Mouse (Mus musculus): ENCODE measurements around the gene Mettl15. TPM values are rescaled to one million over a fixed set of nuclear protein-coding genes. Genes with fewer than 3 reads are reported as not detected.

Gene Mettl15
- polyA plus RNA-seq, 1 experiment: 7.7 TPM

GRCm38 (mm10) chr2:109208032-109208431 lies 72.5 kb downstream of the Mettl15 start:
- TF ChIP-seq POLR2A (IDR thresholded peaks at IDR 0.05; ENCODE audit: extremely low read depth, insufficient read depth, low read length): no peak
- no peak for TF ChIP-seq CTCF (IDR thresholded peaks at IDR 0.05; ENCODE audit: extremely low read depth, insufficient read depth, low read length)
- H3K4me1 ChIP-seq (ENCODE audit: control insufficient read depth, insufficient read depth, low read length): peaks cover 2% of the 10 kb centered on the region; the same call in 1 of the 2 replicates
- H3K4me3 ChIP-seq (ENCODE audit: insufficient read depth, low read length): no peak overlapping the region
- H3K27ac ChIP-seq (ENCODE audit: insufficient read depth, low read length): no peak overlapping the region

DNA sequence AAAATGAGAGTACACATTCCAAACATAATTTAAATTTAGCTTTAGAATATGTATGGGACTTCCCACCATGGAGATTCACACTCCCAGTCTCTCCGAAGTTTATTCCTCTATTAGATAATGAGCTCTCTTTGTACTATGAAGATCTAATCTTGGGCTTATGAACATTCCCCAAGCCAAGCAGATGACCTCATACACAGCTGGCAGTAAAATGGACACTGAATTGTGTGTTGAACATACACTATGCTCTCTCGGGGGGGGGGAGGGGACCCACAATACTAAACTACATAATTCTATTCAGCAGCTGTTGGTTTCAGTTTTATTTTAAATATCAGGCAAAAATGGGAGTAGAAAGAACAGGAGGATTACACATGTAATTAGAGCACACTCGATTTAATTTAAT lies 97.6 kb downstream of the Mettl15 start:
- Histone ChIP-seq H3K4me3 (ENCODE audit: insufficient read depth, low read length) (no peak overlapping the region), H3K27ac (ENCODE audit: insufficient read depth, low read length) (no peak overlapping the region), H3K4me1 (ENCODE audit: control insufficient read depth, insufficient read depth, low read length) (no peaks in the 10 kb centered on the region)
- TF ChIP-seq CTCF (IDR thresholded peaks at IDR 0.05; ENCODE audit: extremely low read depth, insufficient read depth, low read length) (no peak), POLR2A (IDR thresholded peaks at IDR 0.05; ENCODE audit: extremely low read depth, insufficient read depth, low read length) (no peak)

DNA sequence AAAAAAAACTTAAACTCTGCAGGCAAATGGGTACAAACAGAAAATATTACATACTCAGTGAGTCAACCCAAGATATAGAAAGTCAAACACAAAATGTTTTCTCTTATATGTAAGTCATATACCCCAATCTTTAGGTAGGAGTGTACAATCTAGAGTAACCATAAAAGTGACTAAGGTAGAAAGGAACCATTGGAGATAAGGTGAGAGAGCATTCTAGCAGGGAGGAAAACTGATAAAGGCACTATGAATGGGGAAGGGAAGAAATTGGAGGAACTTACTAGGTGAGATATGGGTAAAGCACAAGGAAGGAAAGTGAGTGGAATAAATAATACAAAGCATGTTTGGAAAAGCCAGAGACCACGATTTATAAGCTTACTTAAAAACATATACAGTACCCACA lies 122.0 kb downstream of the Mettl15 start:
- no peak overlapping the region for H3K4me3 ChIP-seq (ENCODE audit: insufficient read depth, low read length)
- 0 out of 2 replicates have a peak, but pooled peaks cover 1% of the 10 kb centered on the region for H3K4me1 ChIP-seq (ENCODE audit: control insufficient read depth, insufficient read depth, low read length)
- H3K27ac ChIP-seq (ENCODE audit: insufficient read depth, low read length): no peak overlapping the region
- TF ChIP-seq CTCF (IDR thresholded peaks at IDR 0.05; ENCODE audit: extremely low read depth, insufficient read depth, low read length): no peak

GRCm38 (mm10) chr2:109156131-109156530 lies 124.4 kb downstream of the Mettl15 start:
- no peak for TF ChIP-seq CTCF (IDR thresholded peaks at IDR 0.05; ENCODE audit: extremely low read depth, insufficient read depth, low read length)
- no peak for TF ChIP-seq POLR2A (IDR thresholded peaks at IDR 0.05; ENCODE audit: extremely low read depth, insufficient read depth, low read length)
- H3K27ac ChIP-seq (ENCODE audit: insufficient read depth, low read length): no peak overlapping the region
- no peak overlapping the region for H3K4me3 ChIP-seq (ENCODE audit: insufficient read depth, low read length)
- H3K4me1 ChIP-seq (ENCODE audit: control insufficient read depth, insufficient read depth, low read length): 0 out of 2 replicates have a peak, but pooled peaks cover 1% of the 10 kb centered on the region

DNA sequence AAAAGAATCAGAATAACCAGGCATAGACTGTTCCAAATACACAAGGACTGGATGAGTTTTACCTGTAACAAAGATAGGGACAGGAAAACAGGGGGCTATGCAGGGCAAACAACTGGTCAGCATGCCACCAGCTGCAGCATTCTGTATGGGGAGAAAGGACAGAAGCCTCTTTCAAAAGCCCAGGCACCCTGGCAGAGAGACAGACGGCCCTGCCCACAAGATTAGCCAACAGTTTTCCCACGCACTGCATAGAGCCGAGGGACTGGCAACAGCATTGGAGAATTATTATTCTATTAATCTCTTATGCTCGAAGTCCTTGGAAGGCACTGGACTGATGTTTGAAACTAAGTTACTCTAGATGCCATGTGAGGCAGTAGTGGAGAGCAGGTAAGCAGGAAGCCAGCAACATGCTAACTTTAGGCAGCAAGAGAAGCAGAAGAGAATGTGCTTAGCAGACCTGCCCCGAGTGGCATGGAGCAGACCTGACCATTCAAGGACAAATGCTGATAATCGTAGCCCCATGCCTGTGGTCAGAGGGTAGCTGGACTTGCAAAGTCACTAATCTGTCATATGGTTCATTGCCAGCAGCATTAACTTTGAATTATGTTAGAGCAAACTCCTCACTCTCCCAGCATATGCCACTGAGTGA lies 127.0 kb downstream of the Mettl15 start:
- Histone ChIP-seq H3K4me3 (ENCODE audit: insufficient read depth, low read length) (no peak overlapping the region), H3K27ac (ENCODE audit: insufficient read depth, low read length) (no peak overlapping the region), H3K4me1 (ENCODE audit: control insufficient read depth, insufficient read depth, low read length) (0 out of 2 replicates have a peak, but pooled peaks cover 1% of the 10 kb centered on the region)
- TF ChIP-seq POLR2A (IDR thresholded peaks at IDR 0.05; ENCODE audit: extremely low read depth, insufficient read depth, low read length): no peak

DNA sequence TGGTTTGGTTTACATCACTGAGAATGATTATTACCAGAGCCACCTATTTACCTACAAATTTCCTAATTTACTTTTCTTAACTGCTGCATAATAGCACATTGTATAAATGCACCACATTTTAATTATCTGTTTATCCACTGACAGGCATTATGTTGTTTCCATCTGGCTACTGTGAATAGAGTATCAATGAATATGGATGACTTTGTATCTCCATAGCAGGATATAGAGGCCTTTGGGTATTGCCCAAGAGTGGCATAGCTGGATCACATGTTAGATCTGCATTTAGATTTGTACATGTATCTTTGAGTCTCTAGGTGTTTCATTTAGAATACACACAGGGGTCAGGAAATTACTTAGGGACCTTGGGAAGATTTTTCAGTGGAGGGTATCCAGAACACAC lies 133.3 kb downstream of the Mettl15 start:
- no peak for TF ChIP-seq POLR2A (IDR thresholded peaks at IDR 0.05; ENCODE audit: extremely low read depth, insufficient read depth, low read length)
- TF ChIP-seq CTCF (IDR thresholded peaks at IDR 0.05; ENCODE audit: extremely low read depth, insufficient read depth, low read length): no peak
- no peaks in the 10 kb centered on the region for H3K4me1 ChIP-seq (ENCODE audit: control insufficient read depth, insufficient read depth, low read length)
- no peak overlapping the region for H3K4me3 ChIP-seq (ENCODE audit: insufficient read depth, low read length)
- no peak overlapping the region for H3K27ac ChIP-seq (ENCODE audit: insufficient read depth, low read length)

GRCm38 (mm10) chr2:109144410-109144809 lies 136.1 kb downstream of the Mettl15 start:
- TF ChIP-seq POLR2A (IDR thresholded peaks at IDR 0.05; ENCODE audit: extremely low read depth, insufficient read depth, low read length): no peak
- no peak for TF ChIP-seq CTCF (IDR thresholded peaks at IDR 0.05; ENCODE audit: extremely low read depth, insufficient read depth, low read length)
- Histone ChIP-seq H3K4me1 (ENCODE audit: control insufficient read depth, insufficient read depth, low read length) (no peaks in the 10 kb centered on the region), H3K27ac (ENCODE audit: insufficient read depth, low read length) (no peak overlapping the region), H3K4me3 (ENCODE audit: insufficient read depth, low read length) (no peak overlapping the region)

GRCm38 (mm10) chr2:109140330-109140729 lies 140.2 kb downstream of the Mettl15 start:
- TF ChIP-seq POLR2A (IDR thresholded peaks at IDR 0.05; ENCODE audit: extremely low read depth, insufficient read depth, low read length): no peak
- TF ChIP-seq CTCF (IDR thresholded peaks at IDR 0.05; ENCODE audit: extremely low read depth, insufficient read depth, low read length): no peak
- Histone ChIP-seq H3K4me1 (ENCODE audit: control insufficient read depth, insufficient read depth, low read length) (no peaks in the 10 kb centered on the region), H3K27ac (ENCODE audit: insufficient read depth, low read length) (no peak overlapping the region), H3K4me3 (ENCODE audit: insufficient read depth, low read length) (no peak overlapping the region)

- TF ChIP-seq CTCF (IDR thresholded peaks at IDR 0.05; ENCODE audit: extremely low read depth, insufficient read depth, low read length): no peak
- TF ChIP-seq POLR2A (IDR thresholded peaks at IDR 0.05; ENCODE audit: extremely low read depth, insufficient read depth, low read length): no peak
- Histone ChIP-seq H3K4me3 (ENCODE audit: insufficient read depth, low read length) (no peak overlapping the region), H3K4me1 (ENCODE audit: control insufficient read depth, insufficient read depth, low read length) (no peaks in the 10 kb centered on the region), H3K27ac (ENCODE audit: insufficient read depth, low read length) (no peak overlapping the region)
Measured at GRCm38 (mm10) chr2:109137276-109137675, 143.3 kb downstream of the Mettl15 start.

DNA sequence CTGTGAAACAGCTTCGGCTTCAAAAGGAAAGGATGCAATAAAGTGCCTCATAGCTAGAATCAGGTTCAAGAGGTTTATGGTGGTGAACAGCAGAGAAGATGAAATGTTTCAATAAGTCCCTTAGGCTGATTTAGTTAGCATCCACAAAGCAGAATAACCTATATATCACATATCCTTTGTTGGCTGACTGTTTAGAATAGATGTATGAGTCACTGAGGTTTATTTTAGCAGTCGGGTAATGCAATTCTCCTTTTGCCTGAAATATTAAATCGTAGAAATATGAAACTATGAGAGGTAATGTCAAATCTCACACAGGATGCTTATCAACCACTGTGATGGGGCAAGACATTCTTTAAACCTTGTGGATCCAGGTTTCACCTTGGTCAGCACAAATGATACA lies 149.8 kb downstream of the Mettl15 start:
- no peak overlapping the region for H3K4me3 ChIP-seq (ENCODE audit: insufficient read depth, low read length)
- H3K4me1 ChIP-seq (ENCODE audit: control insufficient read depth, insufficient read depth, low read length): no peaks in the 10 kb centered on the region
- no peak overlapping the region for H3K27ac ChIP-seq (ENCODE audit: insufficient read depth, low read length)
- TF ChIP-seq CTCF (IDR thresholded peaks at IDR 0.05; ENCODE audit: extremely low read depth, insufficient read depth, low read length) (no peak), POLR2A (IDR thresholded peaks at IDR 0.05; ENCODE audit: extremely low read depth, insufficient read depth, low read length) (no peak)
